ENCODE assay signal across 9 mouse cellular contexts in the genomic region with DNA sequence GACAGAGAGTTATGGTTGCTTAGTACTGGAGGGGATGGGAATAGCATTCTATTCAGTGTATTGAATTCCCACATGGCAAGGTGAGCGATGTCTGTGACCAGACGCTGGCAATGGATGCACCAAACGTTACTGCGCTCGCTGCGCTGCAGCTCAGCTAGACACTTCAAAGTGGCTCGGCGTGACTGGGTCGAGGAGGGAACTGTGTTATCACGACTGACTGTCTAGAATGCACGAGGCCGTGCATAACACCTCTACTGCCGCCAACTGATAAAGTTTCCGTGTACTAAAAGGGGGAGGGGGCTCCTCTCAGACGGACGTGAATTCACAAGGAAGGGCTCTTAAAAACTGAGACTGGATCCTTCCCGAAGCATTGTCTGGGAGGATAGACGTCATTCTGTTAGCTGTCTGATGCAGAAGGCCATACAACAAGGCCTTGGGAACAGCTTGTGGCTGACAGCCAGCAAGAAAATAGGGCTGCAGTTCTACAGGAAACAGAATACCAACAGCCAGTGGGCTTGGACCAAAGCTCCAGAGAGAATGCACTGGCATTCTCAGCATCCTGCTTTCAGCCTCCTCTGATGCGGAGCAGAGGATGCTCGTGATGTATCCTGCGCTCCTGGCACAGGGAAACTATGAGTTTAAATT. TPM values are rescaled to one million over a fixed set of nuclear protein-coding genes. Genes with fewer than 3 reads are reported as not detected.
DNase-seq lines count a peak whose midpoint lies in the region; ATAC-seq and TF ChIP-seq lines count a peak whose summit lies in the region.
"Had no signal": no experiment of that assay in that cellular context is flagged by ENCODE, and none has a peak within 500 bp of the region (broad histone marks: within the 10 kb centered on the region; RNA-seq: fewer than 3 reads in every experiment).

No protein-coding gene starts in this region.

- H3K36me3 ChIP-seq in lung, embryonic 14.5 days (ENCODE audit: insufficient read depth): no peaks in the 10 kb centered on the region
- H3K36me3 ChIP-seq: limb, embryonic 15.5 days had no signal

- TF ChIP-seq POLR2A in lung, adult 2 months (IDR thresholded peaks at IDR 0.05; ENCODE audit: borderline replicate concordance, extremely low read depth, low read depth, low read length): no peak
- TF ChIP-seq POLR2A in brain, embryonic 14.5 days (IDR thresholded peaks at IDR 0.05; ENCODE audit: borderline replicate concordance, extremely low read depth, insufficient read depth, insufficient read length, poor library complexity, severe bottlenecking): no peak

- H3K9ac ChIP-seq in lung, embryonic 14.5 days: no peak overlapping the region
- H3K9ac ChIP-seq: limb, embryonic 15.5 days had no signal

- WGBS in lung, embryonic 14.5 days: 27% methylated on average over 21 of the region's 21 CpGs
- WGBS in lung, adult 2 months: 35% methylated on average over 21 of the region's 21 CpGs

- 0 out of 2 replicates have a peak, but pooled peaks cover 5% of the 10 kb centered on the region for H3K4me1 ChIP-seq in lung, embryonic 14.5 days (ENCODE audit: insufficient read depth)
- no peaks in the 10 kb centered on the region for H3K4me1 ChIP-seq in lung, adult 2 months (ENCODE audit: control insufficient read depth, insufficient read depth, low read length)
- H3K4me1 ChIP-seq: limb, embryonic 15.5 days had no signal

- peak; percentile 19 for DNase-seq in gastrocnemius, adult 2 months
- no peak for DNase-seq in gastrocnemius, postnatal 36 days
- DNase-seq in lung, embryonic 14.5 days: peak; percentile 65
- no peak for DNase-seq in lung, adult 2 months
- DNase-seq in brain, embryonic 14.5 days (ENCODE audit: low read depth): peak; percentile 38
- no peak for DNase-seq in thymus, adult 18-20 months
- no peak for DNase-seq in cerebellum, adult 9-10 months

- H3K4me3 ChIP-seq in gastrocnemius, adult 2 months: no peak overlapping the region
- H3K4me3 ChIP-seq in lung, embryonic 14.5 days (ENCODE audit: low read depth, low read length): no peak overlapping the region
- no peak overlapping the region for H3K4me3 ChIP-seq in lung, adult 2 months (replicated peaks; ENCODE audit: extremely low read depth, low read depth, low read length)
- H3K4me3 ChIP-seq: limb, embryonic 15.5 days had no signal

- no peak overlapping the region for H3K27ac ChIP-seq in gastrocnemius, adult 2 months
- no peak overlapping the region for H3K27ac ChIP-seq in lung, embryonic 14.5 days (ENCODE audit: low read depth)
- H3K27ac ChIP-seq: limb, embryonic 15.5 days had no signal

- H3K27me3 ChIP-seq in lung, embryonic 14.5 days (ENCODE audit: insufficient read depth, low read length): no peaks in the 10 kb centered on the region
- H3K27me3 ChIP-seq: limb, embryonic 15.5 days had no signal

- ATAC-seq in lung, embryonic 14.5 days (ENCODE audit: insufficient read depth): peak; percentile 64
- ATAC-seq in megakaryocyte-erythroid progenitor cell, adult 5-6 weeks (replicated peaks; ENCODE audit: low FRiP score, low TSS enrichment, poor library complexity, severe bottlenecking): 0 out of 2 replicates have a peak, but pooled peaks have one; percentile 8

- TF ChIP-seq CTCF in gastrocnemius, adult 2 months (IDR thresholded peaks at IDR 0.05): no peak
- no peak for TF ChIP-seq CTCF in lung, embryonic 14.5 days (IDR thresholded peaks at IDR 0.05; ENCODE audit: low read depth)
- no peak for TF ChIP-seq CTCF in lung, adult 2 months (IDR thresholded peaks at IDR 0.05; ENCODE audit: insufficient read depth, low read length)
- no peak for TF ChIP-seq CTCF in brain, embryonic 14.5 days (IDR thresholded peaks at IDR 0.05; ENCODE audit: borderline replicate concordance, extremely low read depth, insufficient read depth, insufficient read length)

- no peaks in the 10 kb centered on the region for H3K9me3 ChIP-seq in lung, embryonic 14.5 days (ENCODE audit: low read depth, low read length)
- H3K9me3 ChIP-seq: limb, embryonic 15.5 days had no signal

- intact Hi-C loops in gastrocnemius, adult 2 months (cut with DNase I): no loop called here
- intact Hi-C loops in gastrocnemius, postnatal 36 days (cut with DNase I): no loop called here

- H3K4me2 ChIP-seq in lung, embryonic 14.5 days: peak overlapping the region; percentile 43
- H3K4me2 ChIP-seq: limb, embryonic 15.5 days had no signal

RNA-seq across cellular contexts. Expression of gene Ppp1r12a, which starts 6.8 kb away (rescaled TPM):
- total RNA-seq in gastrocnemius, adult 2 months (2021): 10 to 100 TPM; 23.2 to 29.1 TPM
- total RNA-seq in gastrocnemius, postnatal 36 days (2021): 10 to 100 TPM; 20.3 to 20.9 TPM
- polyA plus RNA-seq in lung, embryonic 14.5 days (2014; fragmentation: Nextera tagmentation; extraction: Ambion mirVana): 108 and 113 TPM in 2 replicates
- 21.1 and 32.9 TPM in 2 replicates for polyA plus RNA-seq in lung, adult 2 months (2012; rRNA removed)
- 52.3 and 66.0 TPM in 2 replicates for polyA plus RNA-seq in brain, embryonic 14.5 days (2012; rRNA removed)
- 64.2 and 92.2 TPM in 2 replicates for total RNA-seq in megakaryocyte-erythroid progenitor cell, adult 5-6 weeks (2014; fragmentation: Nextera tagmentation)
- total RNA-seq in megakaryocyte-erythroid progenitor cell, adult 5-6 weeks (2017): 131 and 151 TPM in 2 replicates

Comparison
In these comparisons a context has a peak if more than half of its experiments do, and no peak if none do; other contexts are left out.
1. DNase-seq: peak in gastrocnemius, adult 2 months (single experiment), lung, embryonic 14.5 days (single experiment) and brain, embryonic 14.5 days (single experiment); none in gastrocnemius, postnatal 36 days (0 of 2), lung, adult 2 months (single experiment), thymus, adult 18-20 months (0 of 2) and cerebellum, adult 9-10 months (single experiment).